Mouse (Mus musculus) neural tube, embryonic 14.5 days (tissue): Measurements from ENCODE around the gene Gm14214. TPM values are rescaled to one million over a fixed set of nuclear protein-coding genes. Genes with fewer than 3 reads are reported as not detected.

ENCODE experiments used
- ATAC-seq: fragments of 200-750 bp; cut with Nextera tagmentation; 2 replicates; pipeline ENCODE4 v1.8.0; 2017; ENCODE audit warnings: low read depth, mild to moderate bottlenecking, moderate TSS enrichment, moderate library complexity
- H3K27ac ChIP-seq: fragments of 300-500 bp; sonication (generic); 2 replicates; pipeline ENCODE4 v1.5.1; 2014; ENCODE audit warnings: low read depth, mild to moderate bottlenecking, control low read depth, low read length, moderate library complexity, mixed read lengths
- H3K27me3 ChIP-seq: fragments of 300-500 bp; sonication (generic); 2 replicates; pipeline ENCODE4 v1.6.1; 2014; ENCODE audit warnings: low read length; ENCODE audit not compliant: control insufficient read depth, insufficient read depth
- H3K36me3 ChIP-seq: fragments of 300-500 bp; sonication (generic); 2 replicates; pipeline ENCODE4 v1.6.1; 2014; ENCODE audit warnings: low read length, mixed read lengths; ENCODE audit not compliant: control insufficient read depth, insufficient read depth
- H3K4me1 ChIP-seq: fragments of 300-500 bp; sonication (generic); 2 replicates; pipeline ENCODE4 v1.6.1; 2014; ENCODE audit warnings: low read length; ENCODE audit not compliant: control insufficient read depth, insufficient read depth
- H3K4me2 ChIP-seq: fragments of 300-500 bp; sonication (generic); 2 replicates; pipeline ENCODE4 v1.6.1; 2014; ENCODE audit warnings: mild to moderate bottlenecking, low read depth, low read length, control low read depth
- H3K4me3 ChIP-seq: fragments of 300-500 bp; sonication (generic); 2 replicates; pipeline ENCODE4 v1.5.1; 2014; ENCODE audit warnings: low read depth, low read length, control low read depth, mixed read lengths
- H3K9ac ChIP-seq: fragments of 300-500 bp; sonication (generic); replicated peaks from 2 replicates; pipeline ENCODE4 v1.6.1; 2014; ENCODE audit warnings: low read depth, mild to moderate bottlenecking, control low read depth, low read length, mixed read lengths
- H3K9me3 ChIP-seq: fragments of 300-500 bp; sonication (generic); 2 replicates; pipeline ENCODE4 v1.6.1; 2016; ENCODE audit warnings: low read length; ENCODE audit not compliant: control insufficient read depth
- WGBS: fragments of 180-500 bp; shearing (Covaris S2); extraction: QIAGEN DNeasy Blood & Tissue Kit; methylation state at CpG from one replicate; pipeline ENCODE4 v1.1.7; 2014; 5-methylcytosine and 5-hydroxymethylcytosine counted together
- polyA plus RNA-seq: library from polyadenylated mRNA; unstranded; fragments of >200 nt; fragmentation: Nextera tagmentation; extraction: Ambion mirVana; gene quantifications from 2 replicates; pipeline ENCODE4 v1.2.1, GENCODE M21; 2014

Gene Gm14214
- polyA plus RNA-seq, 1 experiment from 2014 or later, result not detected

GRCm38 (mm10) chr2:154723473-154723872 lies 46.4 kb downstream of the Gm14214 start:
- 76% methylated on average over 4 of the region's 4 CpGs for WGBS
- Histone ChIP-seq H3K4me2 (no peak overlapping the region), H3K9ac (no peak overlapping the region), H3K36me3 (no peaks in the 10 kb centered on the region), H3K9me3 (no peaks in the 10 kb centered on the region), H3K4me3 (no peak overlapping the region), H3K27me3 (no peaks in the 10 kb centered on the region), H3K27ac (no peak overlapping the region), H3K4me1 (no peaks in the 10 kb centered on the region)
- no peak for ATAC-seq

- Histone ChIP-seq H3K27ac (no peak overlapping the region), H3K4me2 (no peak overlapping the region), H3K9me3 (no peaks in the 10 kb centered on the region), H3K9ac (no peak overlapping the region), H3K27me3 (no peaks in the 10 kb centered on the region), H3K36me3 (no peaks in the 10 kb centered on the region), H3K4me3 (no peak overlapping the region), H3K4me1 (no peaks in the 10 kb centered on the region)
- WGBS, result 94% methylated on average over 2 of the region's 2 CpGs
- ATAC-seq, result no peak
Observed at GRCm38 (mm10) chr2:154720315-154720714, 49.5 kb downstream of the Gm14214 start.

Other genes starting within 250 kb of the Gm14214 start
- gene 1700003F12Rik, start 222.9 kb downstream of the Gm14214 start, polyA plus RNA-seq, result 1.6 and 1.9 TPM in 2 replicates
- 0.30 and 0.62 TPM in 2 replicates for gene Actl10, start 218.3 kb downstream of the Gm14214 start, polyA plus RNA-seq
- 11.5 and 16.8 TPM in 2 replicates for gene Necab3, start 211.1 kb downstream of the Gm14214 start, polyA plus RNA-seq
- gene E2f1, start 200.1 kb downstream of the Gm14214 start, polyA plus RNA-seq, result 0.92 and 1.8 TPM in 2 replicates
- gene Pxmp4, start 166.3 kb downstream of the Gm14214 start, polyA plus RNA-seq, result 16.0 and 17.5 TPM in 2 replicates
- 2.0 and 2.1 TPM in 2 replicates for gene Zfp341, start 156.7 kb downstream of the Gm14214 start, polyA plus RNA-seq
- 0.92 TPM in 1 of 2 replicates, not detected in the other for gene 4930519P11Rik, start 156.6 kb downstream of the Gm14214 start, polyA plus RNA-seq
- 15.5 and 16.6 TPM in 2 replicates for gene Chmp4b, start 118.3 kb downstream of the Gm14214 start, polyA plus RNA-seq
- gene Raly, start 21.1 kb upstream of the Gm14214 start, polyA plus RNA-seq, result 27.5 and 34.5 TPM in 2 replicates
- gene a, start 21.4 kb upstream of the Gm14214 start, polyA plus RNA-seq, result not detected in 2 replicates
- 77.5 and 82.5 TPM in 2 replicates for gene Eif2s2, start 122.9 kb upstream of the Gm14214 start, polyA plus RNA-seq
- gene Gm14226, start 248.2 kb upstream of the Gm14214 start, polyA plus RNA-seq, result 0.42 and 0.46 TPM in 2 replicates